Mouse (Mus musculus): ENCODE measurements around the gene Map3k13. TPM values are rescaled to one million over a fixed set of nuclear protein-coding genes. Genes with fewer than 3 reads are reported as not detected.

Map3k13 gene
- polyA plus RNA-seq, 1 experiment from 2014 or later: 0.65 TPM

Other genes with a start within 250 kb of the Map3k13 start
- gene 2510009E07Rik, start 99.7 kb upstream of the Map3k13 start, polyA plus RNA-seq (2015; fragmentation: Nextera tagmentation; extraction: Ambion mirVana): 23.0 and 23.9 TPM in 2 replicates
- gene Ehhadh, start 6.5 kb upstream of the Map3k13 start, polyA plus RNA-seq (2015; fragmentation: Nextera tagmentation; extraction: Ambion mirVana): 2.3 TPM in 2 replicates
- 38.6 and 42.4 TPM in 2 replicates for gene Tmem41a, start 153.2 kb downstream of the Map3k13 start, polyA plus RNA-seq (2015; fragmentation: Nextera tagmentation; extraction: Ambion mirVana)
- gene Liph, start 201.3 kb downstream of the Map3k13 start, polyA plus RNA-seq (2015; fragmentation: Nextera tagmentation; extraction: Ambion mirVana): 5.8 and 6.7 TPM in 2 replicates
- 38.7 and 46.0 TPM in 2 replicates for gene Senp2, start 215.1 kb downstream of the Map3k13 start, polyA plus RNA-seq (2015; fragmentation: Nextera tagmentation; extraction: Ambion mirVana)